Comparison of ENCODE assay signal across 14 mouse cellular contexts in the genomic region with DNA sequence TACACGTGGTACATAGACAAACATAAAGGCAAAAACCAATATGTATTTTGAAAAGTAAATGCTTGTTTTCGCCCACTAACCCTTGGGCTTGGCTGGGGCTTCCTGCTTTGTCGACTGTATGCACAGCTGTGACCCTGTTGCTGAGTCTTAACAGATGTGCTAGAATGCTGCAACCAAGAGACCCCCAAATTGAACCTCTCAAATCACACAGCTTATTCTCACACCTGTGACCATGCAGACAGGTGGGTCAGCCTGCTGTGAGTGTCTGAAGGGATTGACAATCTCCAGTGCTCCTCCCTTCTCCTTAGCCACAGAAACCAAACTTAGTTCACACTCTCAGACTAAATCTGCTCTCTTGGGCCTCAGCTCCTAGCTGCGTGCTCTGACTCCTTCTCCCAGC. TPM values are rescaled to one million over a fixed set of nuclear protein-coding genes. Genes with fewer than 3 reads are reported as not detected.
DNase-seq lines count a peak whose midpoint lies in the region; ATAC-seq lines count a peak whose summit lies in the region.
"Had no signal": no experiment of that assay in that cellular context is flagged by ENCODE, and none has a peak within 500 bp of the region (broad histone marks: within the 10 kb centered on the region; RNA-seq: fewer than 3 reads in every experiment).

No protein-coding gene starts in this region.

- H3K27me3 ChIP-seq in hindbrain, embryonic 15.5 days = no peaks in the 10 kb centered on the region
- no peaks in the 10 kb centered on the region for H3K27me3 ChIP-seq in hindbrain, embryonic 12.5 days
- no peaks in the 10 kb centered on the region for H3K27me3 ChIP-seq in forebrain, embryonic 16.5 days (replicated peaks; ENCODE audit: control insufficient read depth, insufficient read depth, low read length)
- no peaks in the 10 kb centered on the region for H3K27me3 ChIP-seq in midbrain, embryonic 15.5 days (replicated peaks)

- H3K27ac ChIP-seq in hindbrain, embryonic 15.5 days (replicated peaks) = peak overlapping the region; percentile 94
- H3K27ac ChIP-seq in hindbrain, embryonic 12.5 days = no peak overlapping the region
- H3K27ac ChIP-seq in forebrain, embryonic 16.5 days (ENCODE audit: low read length) = peak overlapping the region; percentile 65; the same call in 1 of the 2 replicates
- H3K27ac ChIP-seq in midbrain, embryonic 15.5 days = peak overlapping the region; percentile 93

- H3K36me3 ChIP-seq in hindbrain, embryonic 15.5 days = no peaks in the 10 kb centered on the region
- H3K36me3 ChIP-seq in hindbrain, embryonic 12.5 days = no peaks in the 10 kb centered on the region
- H3K36me3 ChIP-seq in forebrain, embryonic 16.5 days (ENCODE audit: control insufficient read depth, insufficient read depth) = no peaks in the 10 kb centered on the region
- H3K36me3 ChIP-seq in midbrain, embryonic 15.5 days (replicated peaks) = no peaks in the 10 kb centered on the region

- WGBS in hindbrain, embryonic 15.5 days = 56% methylated on average over 4 of the region's 4 CpGs
- 60% methylated on average over 4 of the region's 4 CpGs for whole genome bisulfite sequencing in hindbrain, embryonic 12.5 days
- 62% methylated on average over 4 of the region's 4 CpGs for WGBS in forebrain, embryonic 16.5 days
- WGBS in midbrain, embryonic 15.5 days = 61% methylated on average over 4 of the region's 4 CpGs

- peaks cover 75% of the 10 kb centered on the region for H3K4me1 ChIP-seq in hindbrain, embryonic 15.5 days (replicated peaks)
- H3K4me1 ChIP-seq in hindbrain, embryonic 12.5 days = peaks cover 58% of the 10 kb centered on the region
- peaks cover 50% of the 10 kb centered on the region for H3K4me1 ChIP-seq in forebrain, embryonic 16.5 days (replicated peaks; ENCODE audit: control insufficient read depth, insufficient read depth, low read length)
- peaks cover 72% of the 10 kb centered on the region for H3K4me1 ChIP-seq in midbrain, embryonic 15.5 days

- H3K9me3 ChIP-seq in hindbrain, embryonic 15.5 days = no peaks in the 10 kb centered on the region
- no peaks in the 10 kb centered on the region for H3K9me3 ChIP-seq in hindbrain, embryonic 12.5 days (replicated peaks)
- H3K9me3 ChIP-seq in forebrain, embryonic 16.5 days (ENCODE audit: control insufficient read depth, low read length) = no peaks in the 10 kb centered on the region
- no peaks in the 10 kb centered on the region for H3K9me3 ChIP-seq in midbrain, embryonic 15.5 days

- intact Hi-C loops in heart, postnatal 10 days (cut with DNase I) = no loop called here

- no peak overlapping the region for H3K9ac ChIP-seq in hindbrain, embryonic 15.5 days
- H3K9ac ChIP-seq in hindbrain, embryonic 12.5 days = no peak overlapping the region
- no peak overlapping the region for H3K9ac ChIP-seq in forebrain, embryonic 16.5 days (replicated peaks; ENCODE audit: low read depth, low read length)
- H3K9ac ChIP-seq in midbrain, embryonic 15.5 days = no peak overlapping the region
- H3K9ac ChIP-seq: liver, embryonic 14.5 days had no signal

- H3K4me2 ChIP-seq in hindbrain, embryonic 15.5 days = no peak overlapping the region
- H3K4me2 ChIP-seq in hindbrain, embryonic 12.5 days (replicated peaks) = no peak overlapping the region
- no peak overlapping the region for H3K4me2 ChIP-seq in forebrain, embryonic 16.5 days (ENCODE audit: low read length)
- H3K4me2 ChIP-seq in midbrain, embryonic 15.5 days = no peak overlapping the region; the same call in 1 of the 2 replicates

- ATAC-seq in hindbrain, embryonic 15.5 days (ENCODE audit: low FRiP score, low read depth) = no peak
- no peak for ATAC-seq in hindbrain, embryonic 12.5 days (ENCODE audit: low FRiP score)
- ATAC-seq in forebrain, embryonic 16.5 days = no peak
- no peak for ATAC-seq in midbrain, embryonic 15.5 days (replicated peaks)

- H3K4me3 ChIP-seq in hindbrain, embryonic 15.5 days = no peak overlapping the region
- no peak overlapping the region for H3K4me3 ChIP-seq in hindbrain, embryonic 12.5 days
- no peak overlapping the region for H3K4me3 ChIP-seq in forebrain, embryonic 16.5 days (replicated peaks; ENCODE audit: low read length)
- H3K4me3 ChIP-seq in midbrain, embryonic 15.5 days = no peak overlapping the region
- H3K4me3 ChIP-seq: gastrocnemius, adult 2 months had no signal

- DNase-seq in thymus, postnatal 0 days (ENCODE audit: low spot score) = peak; percentile 80
- DNase-seq in gastrocnemius, postnatal 4 days (ENCODE audit: low spot score in 2 of 2) = no peak
- no peak for DNase-seq in layer of hippocampus, adult 18-20 months (ENCODE audit: low spot score in 2 of 2)
- DNase-seq in heart, postnatal 10 days = no peak
- DNase-seq: adrenal gland, postnatal 14 days; right cerebral cortex, postnatal 25 days had no signal

RNA-seq across cellular contexts. Expression of a gene that starts 1.8 kb away (rescaled TPM):
- polyA plus RNA-seq in hindbrain, embryonic 15.5 days (2015; fragmentation: Nextera tagmentation; extraction: Ambion mirVana) = 43.4 and 44.4 TPM in 2 replicates
- 18.8 and 23.2 TPM in 2 replicates for polyA plus RNA-seq in hindbrain, embryonic 12.5 days (2016; fragmentation: Nextera tagmentation; extraction: Ambion mirVana)
- 21.0 and 30.7 TPM in 2 replicates for polyA plus RNA-seq in forebrain, embryonic 16.5 days (2015; fragmentation: Nextera tagmentation; extraction: Ambion mirVana)
- 46.5 and 49.4 TPM in 2 replicates for polyA plus RNA-seq in midbrain, embryonic 15.5 days (2015; fragmentation: Nextera tagmentation; extraction: Ambion mirVana)
- 6.2 and 7.0 TPM in 2 replicates for polyA plus RNA-seq in thymus, postnatal 0 days (2015; fragmentation: Nextera tagmentation; extraction: Ambion mirVana)
- 10 to 100 TPM; 25.0 to 25.1 TPM for total RNA-seq in gastrocnemius, postnatal 4 days (2021)
- total RNA-seq in layer of hippocampus, adult 18-20 months (2021) = 100 to 1,000 TPM; 169 to 174 TPM
- 10 to 100 TPM in 1 of 2 experiments, 1 to 10 TPM in 1; 9.4 to 12.6 TPM for total RNA-seq in heart, postnatal 10 days (2021)

RNA-seq across cellular contexts. Expression of a gene that starts 38.1 kb away (rescaled TPM):
- 17.0 and 21.2 TPM in 2 replicates for polyA plus RNA-seq in hindbrain, embryonic 15.5 days (2015; fragmentation: Nextera tagmentation; extraction: Ambion mirVana)
- 19.1 and 19.8 TPM in 2 replicates for polyA plus RNA-seq in hindbrain, embryonic 12.5 days (2016; fragmentation: Nextera tagmentation; extraction: Ambion mirVana)
- polyA plus RNA-seq in forebrain, embryonic 16.5 days (2015; fragmentation: Nextera tagmentation; extraction: Ambion mirVana) = 18.4 and 21.1 TPM in 2 replicates
- polyA plus RNA-seq in midbrain, embryonic 15.5 days (2015; fragmentation: Nextera tagmentation; extraction: Ambion mirVana) = 22.0 and 22.5 TPM in 2 replicates
- 36.0 and 37.9 TPM in 2 replicates for polyA plus RNA-seq in thymus, postnatal 0 days (2015; fragmentation: Nextera tagmentation; extraction: Ambion mirVana)
- 10 to 100 TPM; 29.9 to 34.0 TPM for total RNA-seq in gastrocnemius, postnatal 4 days (2021)
- 10 to 100 TPM; 16.2 to 17.5 TPM for total RNA-seq in layer of hippocampus, adult 18-20 months (2021)
- total RNA-seq in heart, postnatal 10 days (2021) = 10 to 100 TPM in 1 of 2 experiments, 1 to 10 TPM in 1; 9.4 to 11.1 TPM
- polyA plus RNA-seq: C2C12 had no signal

RNA-seq across cellular contexts. Expression of a gene that starts 57.6 kb away (rescaled TPM):
- polyA plus RNA-seq in hindbrain, embryonic 15.5 days (2015; fragmentation: Nextera tagmentation; extraction: Ambion mirVana) = 28.7 and 29.0 TPM in 2 replicates
- polyA plus RNA-seq in hindbrain, embryonic 12.5 days (2016; fragmentation: Nextera tagmentation; extraction: Ambion mirVana) = 100 and 102 TPM in 2 replicates
- 17.6 and 20.3 TPM in 2 replicates for polyA plus RNA-seq in forebrain, embryonic 16.5 days (2015; fragmentation: Nextera tagmentation; extraction: Ambion mirVana)
- polyA plus RNA-seq in midbrain, embryonic 15.5 days (2015; fragmentation: Nextera tagmentation; extraction: Ambion mirVana) = 15.1 and 16.7 TPM in 2 replicates
- 97.2 and 117 TPM in 2 replicates for polyA plus RNA-seq in thymus, postnatal 0 days (2015; fragmentation: Nextera tagmentation; extraction: Ambion mirVana)
- total RNA-seq in gastrocnemius, postnatal 4 days (2021) = 100 to 1,000 TPM; 115 to 127 TPM
- total RNA-seq in layer of hippocampus, adult 18-20 months (2021) = 1 to 10 TPM; 7.8 to 10.0 TPM
- total RNA-seq in heart, postnatal 10 days (2021) = 100 to 1,000 TPM; 143 to 154 TPM
- total RNA-seq: hematopoietic stem cell, adult 5-6 weeks had no signal
